Mouse (Mus musculus): ENCODE measurements around the gene St13.

St13 gene

DNA sequence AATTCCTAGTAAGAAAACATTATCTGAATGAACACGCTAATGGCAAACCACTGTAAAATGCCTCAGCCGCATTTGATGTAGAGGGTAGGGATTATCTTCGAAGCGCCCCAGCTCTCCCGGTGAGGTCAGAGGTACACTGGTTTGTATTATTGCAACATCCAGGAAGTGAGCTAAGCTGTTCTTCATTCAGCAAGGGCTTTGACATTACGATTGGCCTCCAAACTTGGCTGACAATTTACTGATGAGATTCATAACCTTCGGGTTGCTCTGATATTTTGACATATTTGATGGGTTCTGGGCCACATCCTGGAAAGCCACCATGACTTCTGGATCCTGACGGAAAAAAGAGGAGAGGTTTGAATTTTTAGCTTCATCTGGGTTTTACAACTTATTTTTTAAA, 34.6 kb downstream of the St13 start:
- no peak for DNase-seq (ENCODE audit: low read depth, low spot score)

DNA sequence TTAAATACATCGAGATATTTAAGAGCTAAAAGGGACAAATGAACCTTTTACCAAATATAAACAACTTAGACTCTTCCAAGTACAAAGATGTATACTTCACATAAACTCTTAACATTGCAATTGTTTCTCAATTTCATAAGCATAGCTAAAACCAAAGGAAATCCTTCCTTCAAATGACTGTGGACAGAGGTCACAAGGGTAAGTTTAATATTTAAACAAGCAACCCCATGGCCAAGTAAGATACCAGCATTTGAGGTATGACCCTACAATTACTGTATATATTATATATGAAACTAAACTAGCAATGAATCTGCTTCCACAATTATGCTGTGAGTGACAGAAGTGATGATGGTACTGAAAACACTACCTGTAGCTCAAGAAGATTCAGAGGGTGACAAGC, 35.6 kb downstream of the St13 start:
- no peak for DNase-seq (ENCODE audit: low read depth, low spot score)

DNA sequence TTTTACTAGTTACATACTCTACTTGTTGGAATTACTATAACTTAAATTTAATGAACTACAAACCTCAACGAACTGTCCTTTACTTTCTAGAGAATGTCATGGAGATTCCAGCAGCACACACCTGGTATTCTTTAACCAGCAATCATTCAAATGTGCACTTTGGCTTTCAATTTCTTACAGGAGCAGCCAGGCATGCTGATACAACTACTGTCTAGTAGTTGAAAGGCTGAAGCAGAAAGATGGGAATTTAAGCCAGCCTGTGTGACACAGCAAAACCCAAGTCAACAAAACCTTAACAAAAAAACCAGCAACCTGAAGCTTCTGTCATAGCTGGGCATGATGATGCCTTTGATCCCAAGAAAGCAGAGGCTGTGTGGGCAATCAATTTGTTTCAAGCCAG, 37.4 kb downstream of the St13 start:
- DNase-seq (ENCODE audit: low read depth, low spot score), result no peak

DNA sequence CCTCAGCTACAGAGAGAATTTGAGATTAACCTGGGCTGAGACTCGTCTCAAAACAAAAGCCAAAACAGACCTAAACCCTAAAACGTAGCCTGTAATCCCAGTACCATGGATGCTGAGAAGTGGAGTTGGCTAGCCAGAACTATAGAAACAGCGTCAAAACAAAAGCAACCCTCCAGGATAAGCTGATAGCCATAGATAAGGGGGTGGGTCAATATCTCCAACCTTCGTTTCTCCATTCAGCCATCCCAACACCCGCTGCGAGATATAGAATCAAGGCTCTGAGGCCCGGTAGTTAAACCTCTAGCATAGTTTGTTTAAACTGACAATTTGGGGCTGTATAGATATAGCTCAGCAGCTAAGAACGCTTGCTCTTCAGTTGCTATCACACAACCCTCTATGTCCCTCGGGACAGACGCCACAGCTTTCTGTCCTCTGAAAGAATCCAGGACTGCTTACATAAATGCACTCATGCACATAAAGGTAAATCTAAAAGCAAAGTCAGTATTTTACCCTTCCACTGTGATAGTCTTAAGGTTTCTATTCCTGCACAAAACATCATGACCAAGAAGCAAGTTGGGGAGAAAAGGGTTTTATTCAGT, 38.4 kb downstream of the St13 start:
- DNase-seq (ENCODE audit: low read depth, low spot score), result no peak

DNA sequence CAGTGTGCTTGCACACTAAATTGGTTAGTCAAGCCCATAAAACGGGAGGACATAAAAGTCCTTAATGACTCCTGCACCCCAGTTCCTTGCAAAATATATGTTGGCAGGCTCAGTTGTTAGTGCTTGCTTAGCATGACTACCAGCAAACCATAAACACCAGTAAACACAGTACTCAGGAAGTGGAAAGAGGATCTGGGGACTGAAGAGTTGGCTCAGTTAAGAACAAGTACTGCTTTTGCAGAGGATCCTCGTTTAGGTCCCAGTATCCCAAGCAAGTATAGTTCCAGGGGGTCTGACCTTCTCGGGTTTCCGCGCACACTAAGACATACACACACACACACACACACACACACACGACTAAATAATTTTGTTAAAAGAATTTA, 38.9 kb downstream of the St13 start:
- DNase-seq (ENCODE audit: low read depth, low spot score), result no peak

DNA sequence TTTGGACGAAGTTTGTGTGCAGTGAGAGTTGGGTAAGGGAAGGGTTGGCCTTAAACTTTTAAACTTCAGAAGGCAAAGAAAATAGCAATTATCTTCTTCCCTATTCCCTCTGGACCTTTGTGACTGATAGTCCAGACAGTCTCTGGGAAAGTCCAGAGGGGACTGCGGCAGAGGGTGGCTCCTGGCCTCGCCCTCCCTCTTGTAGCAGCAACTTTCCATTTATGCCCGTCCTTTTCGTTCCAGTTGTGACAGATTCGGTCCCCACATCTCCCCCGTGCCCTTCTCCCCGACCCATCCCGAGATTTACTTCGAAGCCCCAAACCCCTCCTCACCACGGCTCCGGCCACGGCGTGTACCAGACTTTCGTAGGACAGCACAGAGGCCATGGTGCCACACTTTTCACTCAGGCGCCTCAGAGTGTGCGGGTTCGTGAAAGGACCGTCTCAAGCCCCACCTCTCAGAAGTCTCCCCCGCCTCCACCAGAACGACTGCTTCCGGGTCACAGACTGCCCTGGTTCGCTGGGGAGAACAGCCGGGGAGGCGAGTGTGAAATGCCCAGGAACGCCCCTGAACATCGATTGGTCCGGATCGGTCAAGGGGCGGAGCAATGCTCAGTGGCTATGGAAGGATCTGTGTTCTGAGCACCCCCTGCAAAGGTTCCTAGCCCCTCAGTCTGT, 39.4 kb downstream of the St13 start, which contains the start of gene Slc25a17:
Gene Slc25a17, minus strand, starts transcription at position 468 of the 677 bp plus-strand sequence.
- peak; percentile 88 for DNase-seq (ENCODE audit: low read depth, low spot score)

DNA sequence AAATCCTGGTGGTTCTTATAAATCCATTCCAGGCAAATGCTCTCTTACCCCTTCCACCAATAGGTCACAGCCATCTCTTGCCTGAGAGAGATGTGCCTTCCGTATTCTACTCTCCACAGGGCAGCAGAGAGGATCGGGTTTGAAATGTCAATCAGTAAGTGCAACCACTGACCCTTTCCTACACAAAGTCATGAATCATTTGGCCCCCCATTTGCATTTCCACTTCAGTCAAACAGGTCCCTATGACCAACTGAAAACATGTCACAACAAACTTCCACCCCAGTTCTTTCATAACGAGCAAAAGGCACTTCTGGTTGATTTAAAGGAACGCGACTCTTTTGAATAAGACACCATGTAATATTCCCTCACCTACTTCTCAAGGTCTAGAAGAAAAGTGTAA, 40.5 kb downstream of the St13 start:
- no peak for DNase-seq (ENCODE audit: low read depth, low spot score)

DNA sequence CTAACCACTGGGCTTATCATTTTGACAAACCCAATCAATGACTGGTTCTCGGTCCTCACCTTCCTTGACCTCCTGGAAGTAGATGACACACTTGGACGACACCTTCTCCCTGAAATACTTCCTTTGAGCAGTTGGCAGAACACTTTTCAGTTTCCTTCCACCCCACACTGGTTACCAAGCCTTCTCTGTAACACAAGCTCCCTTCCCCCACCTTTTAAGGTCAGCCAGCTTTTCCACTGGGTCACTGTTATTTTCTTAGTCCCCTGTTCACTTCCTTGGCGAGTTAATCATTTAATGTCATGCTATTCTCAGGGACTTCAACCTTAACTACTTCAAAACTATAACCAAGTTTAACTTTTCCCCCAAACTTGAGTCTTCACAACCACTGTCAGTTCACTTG, 40.9 kb downstream of the St13 start:
- no peak for DNase-seq (ENCODE audit: low read depth, low spot score)

DNA sequence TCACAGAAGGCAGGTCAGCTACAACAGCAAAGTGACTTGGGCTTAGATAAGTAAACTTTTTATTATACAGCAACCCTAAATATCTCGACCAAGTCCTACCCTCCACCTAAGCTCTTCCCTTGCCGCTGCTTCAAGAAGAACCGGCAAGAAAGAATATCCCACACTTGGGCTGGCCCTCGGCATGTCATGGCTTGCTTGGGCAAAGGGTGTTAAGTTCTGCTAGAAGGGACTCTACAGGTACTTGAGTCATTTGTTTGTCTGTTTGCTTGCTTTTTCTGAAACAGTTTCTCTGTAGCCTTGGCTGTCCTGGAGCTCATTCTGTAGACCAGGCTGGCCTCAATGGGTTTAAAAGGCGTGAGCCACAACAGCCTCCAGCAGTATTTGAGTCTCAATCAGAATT, 42.9 kb downstream of the St13 start:
- no peak for DNase-seq (ENCODE audit: low read depth, low spot score)

DNA sequence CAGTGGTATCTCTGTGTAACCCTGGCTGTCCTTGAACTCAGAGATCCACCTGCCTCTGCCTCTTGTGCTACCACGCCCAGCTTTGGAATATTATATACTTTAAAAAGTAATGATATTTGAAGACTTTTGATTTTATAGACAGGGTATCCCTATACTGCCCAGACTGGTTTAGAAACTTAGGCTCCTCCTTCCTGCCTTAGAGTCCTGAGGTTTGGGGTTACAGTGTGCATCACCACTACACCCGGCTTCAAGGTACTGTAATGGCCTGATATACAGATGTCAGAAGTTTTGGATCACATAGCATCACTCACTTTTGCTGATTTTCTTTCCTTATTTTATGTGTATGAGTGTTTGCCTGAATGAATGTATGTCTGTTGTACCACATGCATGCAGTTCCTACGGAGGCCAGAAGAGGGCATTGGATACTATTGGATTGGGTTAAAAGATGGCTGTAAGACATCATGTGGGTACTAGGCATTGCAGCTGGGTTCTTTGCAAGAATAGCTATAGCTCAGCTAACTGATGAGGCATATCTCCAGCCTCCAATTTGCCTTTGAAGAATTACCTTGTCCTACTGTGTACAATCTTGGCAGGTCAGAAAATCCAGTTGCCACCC, 44.6 kb downstream of the St13 start:
- peak; percentile 20 for DNase-seq (ENCODE audit: low read depth, low spot score)

DNA sequence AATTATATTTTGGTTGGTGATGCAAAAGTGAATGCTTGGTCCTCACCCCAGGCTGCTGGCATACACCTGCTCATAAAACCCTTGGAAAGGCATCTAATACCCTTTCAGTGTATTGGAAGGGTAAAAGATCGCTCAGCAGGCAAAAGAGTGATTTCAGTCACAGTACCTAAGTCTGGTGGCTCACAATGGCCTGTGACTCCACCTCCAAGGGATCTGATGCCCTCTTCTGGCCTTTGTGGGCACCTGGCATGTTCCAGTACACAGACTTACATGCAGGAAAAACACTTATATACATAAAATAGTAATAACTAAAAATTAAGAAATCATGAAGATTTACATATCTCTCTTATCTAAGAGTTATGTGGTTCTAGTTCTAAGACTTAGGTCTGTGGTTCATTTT, 47.2 kb downstream of the St13 start:
- no peak for DNase-seq (ENCODE audit: low read depth, low spot score)

DNA sequence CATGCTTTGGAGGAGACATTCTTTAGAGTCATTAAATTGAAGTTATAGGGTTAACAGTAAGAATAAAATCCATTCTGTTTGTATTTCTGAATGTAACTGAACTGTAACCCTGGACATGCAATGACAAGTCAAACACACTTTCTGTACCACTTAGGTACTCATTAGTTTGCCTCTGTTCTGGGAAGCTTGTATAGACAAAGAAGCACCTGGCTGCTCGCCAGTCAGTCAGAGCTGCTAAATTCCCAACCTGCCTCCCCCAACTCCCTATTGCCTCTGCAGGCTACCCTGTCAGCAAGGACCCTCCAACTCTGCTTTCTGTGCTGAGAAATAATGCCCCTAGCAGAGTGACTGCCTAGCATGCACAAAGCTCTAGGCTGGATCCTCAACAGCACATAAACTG, 49.5 kb downstream of the St13 start:
- DNase-seq (ENCODE audit: low read depth, low spot score), result no peak

DNA sequence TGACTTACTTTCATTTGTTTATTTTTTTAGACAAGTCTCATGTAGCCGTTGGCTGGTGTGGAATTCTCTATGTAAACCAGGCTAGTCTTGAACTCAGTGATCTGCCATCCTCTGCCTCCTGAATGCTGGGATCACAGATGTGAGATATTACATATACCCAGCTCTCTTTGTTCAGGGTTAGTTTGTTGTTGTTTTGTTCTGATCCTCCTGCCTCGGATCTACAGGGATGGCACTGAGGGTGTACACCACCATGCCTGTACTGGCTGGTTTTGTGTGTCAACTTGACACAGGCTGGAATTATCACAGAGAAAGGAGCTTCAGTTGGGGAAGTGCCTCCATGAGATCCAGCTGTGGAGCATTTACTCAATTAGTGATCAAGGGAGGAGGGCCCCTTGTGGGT, 51.5 kb downstream of the St13 start:
- no peak for DNase-seq (ENCODE audit: low read depth, low spot score)

DNA sequence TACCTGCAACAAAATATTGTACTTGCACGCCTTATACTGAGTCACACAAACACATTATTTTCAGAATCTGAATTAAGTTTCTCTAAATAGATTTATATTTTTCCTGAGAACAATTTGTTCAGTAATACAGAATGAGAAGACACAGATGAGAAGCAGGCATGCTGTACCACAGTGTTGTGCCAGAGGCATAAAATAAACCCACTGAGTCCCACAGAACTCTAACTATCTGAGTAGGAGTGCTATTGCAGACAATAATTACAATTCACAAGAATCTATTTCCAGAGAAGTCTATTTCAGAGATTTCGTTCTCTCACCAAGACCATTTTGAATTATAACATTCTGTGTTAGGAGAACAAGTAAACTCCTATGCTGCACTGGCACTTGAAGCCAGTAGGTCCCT, 52.4 kb downstream of the St13 start:
- no peak for DNase-seq (ENCODE audit: low read depth, low spot score)

DNA sequence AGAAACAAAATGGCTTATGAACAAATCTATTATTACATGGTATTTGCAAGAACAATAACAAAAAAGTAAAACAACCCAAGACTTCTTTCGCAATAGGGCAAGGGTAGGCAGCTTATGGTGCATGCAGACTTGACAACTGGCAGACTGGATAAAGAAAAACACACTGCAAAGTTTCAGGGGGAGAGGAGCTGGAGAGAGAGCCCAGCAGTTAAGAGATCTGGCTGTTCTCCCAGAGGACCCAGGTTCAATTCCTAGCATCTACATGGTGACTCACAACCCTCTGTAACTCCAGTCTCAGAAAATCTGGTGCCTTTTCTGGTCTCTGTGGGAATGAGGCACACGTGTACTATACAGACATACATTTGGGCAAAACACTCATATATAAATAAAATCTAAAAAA, 58.5 kb downstream of the St13 start:
- no peak for DNase-seq (ENCODE audit: low read depth, low spot score)

DNA sequence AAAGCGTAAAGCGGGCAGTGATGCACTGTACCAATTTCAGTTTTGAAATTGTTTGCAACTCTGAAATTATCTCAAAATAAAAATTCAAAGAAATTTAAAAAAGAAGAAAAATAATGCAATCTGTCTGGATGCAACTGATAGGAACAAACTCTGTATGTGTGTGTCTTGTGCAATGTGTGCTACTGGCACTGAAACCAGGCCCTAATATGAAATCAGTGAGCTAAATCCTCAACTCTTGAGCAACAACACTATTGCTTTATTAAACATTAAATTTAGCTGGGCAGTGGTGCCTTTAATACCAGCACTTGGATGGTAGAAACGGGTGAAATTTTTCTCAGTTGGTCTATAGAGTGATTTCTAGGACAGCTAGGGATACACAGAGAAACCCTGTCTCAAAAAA, 60.7 kb downstream of the St13 start:
- DNase-seq (ENCODE audit: low read depth, low spot score), result no peak

DNA sequence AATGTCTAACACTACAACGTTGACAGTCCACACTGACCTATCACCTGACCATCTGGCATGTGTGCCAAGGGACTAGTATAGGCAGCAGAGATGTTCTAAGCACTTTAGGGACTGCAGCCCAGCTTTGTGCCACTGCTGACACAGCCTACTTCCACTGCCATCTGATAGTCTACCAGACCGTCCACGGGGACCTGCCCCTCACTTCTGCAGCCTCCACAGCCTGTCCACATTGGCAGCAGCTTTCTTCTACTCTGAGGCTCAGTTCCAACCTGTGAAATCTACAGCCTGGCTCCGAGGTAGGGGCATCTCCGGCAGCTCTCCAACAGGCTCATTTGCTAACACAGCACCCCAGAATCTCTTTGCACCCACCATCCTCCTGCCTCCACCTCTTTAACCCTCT, 63.4 kb downstream of the St13 start:
- DNase-seq (ENCODE audit: low read depth, low spot score), result no peak

DNA sequence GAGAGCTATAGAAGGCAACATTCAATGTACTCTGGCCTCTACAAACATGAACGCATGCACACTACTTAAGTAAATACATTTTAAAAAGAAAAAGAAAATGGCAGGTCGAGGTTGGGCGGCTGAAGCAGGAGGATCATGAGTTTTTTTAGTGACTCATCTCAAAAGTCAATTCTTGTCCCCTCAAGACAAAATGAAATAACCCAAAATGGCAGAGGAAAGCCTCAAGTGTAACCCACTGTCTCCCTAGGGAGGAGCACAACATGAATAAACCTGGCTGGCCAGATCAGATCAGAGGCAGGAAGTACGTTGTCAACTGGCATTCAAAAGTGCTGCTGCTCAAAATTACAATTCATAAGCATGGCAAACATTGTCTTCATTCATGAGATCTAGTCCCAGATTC, 67.4 kb downstream of the St13 start:
- no peak for DNase-seq (ENCODE audit: low read depth, low spot score)

DNA sequence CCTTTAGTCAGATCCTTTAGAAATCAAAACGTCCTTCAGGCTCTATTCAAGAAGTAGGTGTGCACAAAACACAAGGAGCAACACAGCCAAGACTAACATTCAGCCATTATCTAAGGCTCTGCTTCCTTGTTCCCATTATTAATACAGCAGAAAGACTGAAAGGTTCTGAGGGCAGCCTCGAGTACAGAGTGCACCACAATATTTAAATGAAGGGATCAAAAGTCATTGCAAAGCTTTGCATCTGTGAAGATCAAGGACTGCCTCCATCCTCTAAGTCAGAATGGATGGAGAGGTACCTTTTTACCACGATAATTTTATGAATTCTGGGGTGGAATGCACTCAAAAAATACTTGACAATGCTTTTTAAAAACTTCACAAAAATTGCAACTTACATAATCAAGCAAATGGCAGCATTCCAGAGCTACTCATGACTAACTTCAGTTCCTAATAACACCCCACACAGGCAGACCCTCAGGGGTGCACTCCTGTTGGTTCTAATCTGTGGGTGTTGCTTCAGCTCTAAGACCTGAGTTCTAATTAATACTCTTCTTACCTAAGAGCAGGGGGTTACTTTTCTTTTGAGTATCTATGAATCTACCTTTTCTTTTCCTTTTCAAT, 69.0 kb downstream of the St13 start:
- DNase-seq (ENCODE audit: low read depth, low spot score), result no peak

DNA sequence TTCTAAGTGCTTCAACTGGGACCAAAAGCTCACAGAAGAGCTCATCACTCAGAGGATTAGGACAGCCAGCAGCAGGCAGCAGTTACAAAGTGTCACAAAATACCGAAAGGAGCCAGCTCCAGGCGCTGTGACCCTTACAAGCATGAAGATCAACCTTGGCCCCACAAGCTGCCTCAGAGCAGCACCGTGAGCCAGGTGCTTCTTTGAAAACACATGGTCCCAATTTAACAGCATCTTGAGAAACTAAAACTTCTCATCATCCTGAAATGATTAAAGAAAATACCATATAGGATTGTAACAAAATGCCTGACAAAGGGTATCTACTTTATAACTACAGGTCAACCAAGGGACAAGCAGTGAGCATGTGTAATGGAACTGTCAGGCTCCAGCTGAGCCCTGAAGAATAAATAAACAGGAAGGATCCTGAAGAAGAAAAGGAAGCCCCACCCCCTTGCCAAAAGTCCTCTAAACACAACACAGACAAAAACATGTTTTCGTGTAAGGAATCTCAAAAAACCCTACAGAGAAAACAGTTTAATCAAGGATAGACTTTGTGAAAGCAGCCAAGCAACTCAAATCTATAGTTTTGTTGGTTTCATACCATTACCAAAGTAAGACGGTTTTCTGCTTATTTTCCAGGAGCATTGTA, 70.0 kb downstream of the St13 start:
- no peak for DNase-seq (ENCODE audit: low read depth, low spot score)

DNA sequence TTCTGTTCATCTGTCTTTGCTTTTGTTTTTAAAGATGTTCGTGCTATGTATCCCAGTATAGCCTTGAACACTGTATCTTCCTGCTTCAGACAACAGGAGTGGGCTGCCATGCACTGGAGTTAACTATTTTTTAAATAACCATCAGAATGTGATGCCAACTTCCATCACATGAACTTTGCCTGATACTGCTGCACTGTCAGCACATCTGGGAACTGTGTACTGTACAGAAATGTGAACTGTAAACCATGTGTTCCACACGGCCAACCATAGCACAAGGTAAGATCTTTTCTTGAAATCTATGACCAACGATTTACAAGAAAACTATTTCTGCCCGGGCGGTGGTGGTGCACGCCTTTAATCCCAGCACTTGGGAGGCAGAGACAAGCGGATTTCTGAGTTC, 72.4 kb downstream of the St13 start:
- no peak for DNase-seq (ENCODE audit: low read depth, low spot score)

DNA sequence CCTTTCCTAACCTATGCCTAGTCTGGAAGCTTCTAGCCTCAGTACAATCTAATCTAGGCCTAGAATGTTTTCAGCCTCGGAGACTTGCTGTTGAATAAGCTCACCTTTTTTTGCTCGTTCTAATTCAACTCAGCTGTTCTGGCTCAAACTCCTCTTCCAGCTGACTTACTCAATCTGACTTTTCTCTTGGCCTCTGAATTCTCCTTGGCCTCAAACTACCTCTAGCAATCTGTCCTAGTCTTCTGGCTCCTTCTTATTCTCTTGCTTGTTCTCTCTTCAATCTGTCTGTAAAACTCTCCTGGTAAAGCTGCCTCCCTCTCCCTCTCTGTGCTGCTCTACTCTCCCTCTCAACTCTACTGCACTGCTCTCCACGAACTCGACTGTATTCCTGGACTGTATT, 74.9 kb downstream of the St13 start:
- no peak for DNase-seq (ENCODE audit: low read depth, low spot score)

DNA sequence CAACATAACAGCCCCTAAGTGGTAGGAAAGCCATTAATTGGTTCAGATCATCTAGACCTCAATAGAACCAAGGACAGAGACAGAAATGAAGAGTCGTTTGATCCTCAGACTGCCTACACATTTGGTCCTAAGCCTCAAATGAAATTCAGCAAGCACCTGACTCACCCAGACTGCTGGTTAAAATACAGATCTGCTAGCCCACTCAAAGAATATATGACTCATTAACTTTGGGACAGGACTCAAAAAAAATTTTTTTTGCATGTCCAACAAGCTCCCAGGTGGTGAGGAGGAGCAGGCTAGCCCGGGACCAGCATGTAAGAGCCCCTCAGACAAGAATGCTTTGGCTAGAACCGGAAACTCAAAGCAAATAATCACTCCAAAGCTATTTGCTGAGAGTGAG, 79.7 kb downstream of the St13 start:
- DNase-seq (ENCODE audit: low read depth, low spot score), result no peak
